Mouse (Mus musculus) erythroblast, embryonic 14.5 days (primary cell): ENCODE measurements around the gene Adora3. TPM values are rescaled to one million over a fixed set of nuclear protein-coding genes. Genes with fewer than 3 reads are reported as not detected.

ENCODE experiments used
- H3K27me3 ChIP-seq: 2 replicates; pipeline ENCODE4 v1.6.1; 2012; ENCODE audit warnings: inconsistent platforms; ENCODE audit not compliant: control insufficient read depth
- H3K36me3 ChIP-seq: 2 replicates; pipeline ENCODE4 v1.6.1; 2012; ENCODE audit warnings: mild to moderate bottlenecking, inconsistent platforms; ENCODE audit not compliant: control insufficient read depth
- H3K4me1 ChIP-seq: 2 replicates; pipeline ENCODE4 v1.6.1; 2012; ENCODE audit warnings: inconsistent platforms; ENCODE audit not compliant: control insufficient read depth
- H3K4me3 ChIP-seq: replicated peaks from 2 replicates; pipeline ENCODE3; 2012; ENCODE audit warnings: moderate library complexity, mild to moderate bottlenecking, inconsistent platforms
- H3K9me3 ChIP-seq: 2 replicates; pipeline ENCODE4 v1.6.1; 2012; ENCODE audit warnings: low read length, inconsistent platforms, mixed read lengths; ENCODE audit not compliant: control insufficient read depth
- GATA1 ChIP-seq: IDR thresholded peaks from 2 replicates; pipeline ENCODE4 v1.6.1; 2012; ENCODE audit warnings: low read length, inconsistent platforms, mixed read lengths
- TAL1 ChIP-seq: IDR thresholded peaks from 3 replicates; pipeline ENCODE4 v1.6.1; 2012; ENCODE audit warnings: low read length, inconsistent platforms, mixed read lengths
- polyA plus RNA-seq: library from polyadenylated mRNA; stranded (reverse); fragments of >175 nt; gene quantifications from 2 replicates; pipeline ENCODE4 v1.2.3, GENCODE M21; 2012

The Adora3 gene
- polyA plus RNA-seq, 1 experiment = not detected

GRCm38 (mm10) chr3:105894601-105895592 is 24.2 kb downstream of the Adora3 start:
- Histone ChIP-seq H3K27me3 (peaks cover 18% of the 10 kb centered on the region), H3K4me3 (peak overlapping the region; percentile 5)
- no peak for TF ChIP-seq TAL1
- TF ChIP-seq GATA1 = no peak

GRCm38 (mm10) chr3:105896811-105897210 is 26.2 kb downstream of the Adora3 start:
- no peak overlapping the region for H3K4me3 ChIP-seq
- H3K4me1 ChIP-seq = peaks cover 34% of the 10 kb centered on the region
- peaks cover 18% of the 10 kb centered on the region for H3K27me3 ChIP-seq
- no peak for TF ChIP-seq TAL1
- H3K9me3 ChIP-seq = no peaks in the 10 kb centered on the region
- H3K36me3 ChIP-seq = no peaks in the 10 kb centered on the region

More at GRCm38 (mm10) chr3:105894601-105895592, 24.2 kb downstream of the Adora3 start:
- H3K9me3 ChIP-seq = no peaks in the 10 kb centered on the region
- no peaks in the 10 kb centered on the region for H3K36me3 ChIP-seq
- peaks cover 34% of the 10 kb centered on the region for H3K4me1 ChIP-seq

- peaks cover 19% of the 10 kb centered on the region for H3K4me1 ChIP-seq
- no peaks in the 10 kb centered on the region for H3K9me3 ChIP-seq
- H3K36me3 ChIP-seq = no peaks in the 10 kb centered on the region
- H3K27me3 ChIP-seq = peaks cover 15% of the 10 kb centered on the region
- no peak overlapping the region for H3K4me3 ChIP-seq
- TF ChIP-seq GATA1 (no peak), TAL1 (no peak)
Observed at GRCm38 (mm10) chr3:105898325-105898724, 27.7 kb downstream of the Adora3 start.

GRCm38 (mm10) chr3:105898861-105899260 is 28.2 kb downstream of the Adora3 start:
- peaks cover 17% of the 10 kb centered on the region for H3K4me1 ChIP-seq
- H3K36me3 ChIP-seq = no peaks in the 10 kb centered on the region
- peaks cover 12% of the 10 kb centered on the region for H3K27me3 ChIP-seq
- no peak overlapping the region for H3K4me3 ChIP-seq
- no peaks in the 10 kb centered on the region for H3K9me3 ChIP-seq
- TF ChIP-seq GATA1 (no peak), TAL1 (no peak)

GRCm38 (mm10) chr3:105899394-105900147 is 28.9 kb downstream of the Adora3 start:
- Histone ChIP-seq H3K4me3 (no peak overlapping the region), H3K27me3 (peaks cover 5% of the 10 kb centered on the region), H3K9me3 (no peaks in the 10 kb centered on the region), H3K36me3 (no peaks in the 10 kb centered on the region), H3K4me1 (peaks cover 16% of the 10 kb centered on the region)
- TF ChIP-seq GATA1 (no peak), TAL1 (no peak)

GRCm38 (mm10) chr3:105900266-105900665 is 29.6 kb downstream of the Adora3 start:
- 0 out of 2 replicates have a peak, but pooled peaks cover 2% of the 10 kb centered on the region for H3K27me3 ChIP-seq
- H3K4me3 ChIP-seq = no peak overlapping the region
- no peaks in the 10 kb centered on the region for H3K36me3 ChIP-seq
- H3K9me3 ChIP-seq = no peaks in the 10 kb centered on the region
- peaks cover 16% of the 10 kb centered on the region for H3K4me1 ChIP-seq
- TF ChIP-seq GATA1 (no peak), TAL1 (no peak)

GRCm38 (mm10) chr3:105900716-105901115 is 30.1 kb downstream of the Adora3 start:
- H3K4me3 ChIP-seq = no peak overlapping the region
- H3K36me3 ChIP-seq = no peaks in the 10 kb centered on the region
- no peaks in the 10 kb centered on the region for H3K9me3 ChIP-seq
- 0 out of 2 replicates have a peak, but pooled peaks cover 2% of the 10 kb centered on the region for H3K27me3 ChIP-seq
- peaks cover 16% of the 10 kb centered on the region for H3K4me1 ChIP-seq
- TF ChIP-seq GATA1 = no peak
- TF ChIP-seq TAL1 = no peak

- Histone ChIP-seq H3K27me3 (0 out of 2 replicates have a peak, but pooled peaks cover 2% of the 10 kb centered on the region), H3K9me3 (no peaks in the 10 kb centered on the region), H3K36me3 (no peaks in the 10 kb centered on the region), H3K4me1 (peaks cover 16% of the 10 kb centered on the region), H3K4me3 (no peak overlapping the region)
- TF ChIP-seq GATA1 = no peak
- TF ChIP-seq TAL1 = no peak
Observed at GRCm38 (mm10) chr3:105901468-105901867, 30.8 kb downstream of the Adora3 start.

- Histone ChIP-seq H3K4me1 (peaks cover 16% of the 10 kb centered on the region), H3K27me3 (peaks cover 7% of the 10 kb centered on the region; the same call in 1 of the 2 replicates), H3K36me3 (no peaks in the 10 kb centered on the region), H3K4me3 (no peak overlapping the region), H3K9me3 (no peaks in the 10 kb centered on the region)
- no peak for TF ChIP-seq GATA1
- TF ChIP-seq TAL1 = no peak
Observed at GRCm38 (mm10) chr3:105904213-105904612, 33.6 kb downstream of the Adora3 start.
